Mouse (Mus musculus) lung, embryonic 15.5 days (tissue): Measurements from ENCODE around the gene Mrps22. TPM values are rescaled to one million over a fixed set of nuclear protein-coding genes. Genes with fewer than 3 reads are reported as not detected.

Experiments
- ATAC-seq: fragments of 200-750 bp; cut with Nextera tagmentation; 2 replicates; pipeline ENCODE4 v1.8.0; 2017; ENCODE audit warnings: moderate number of reproducible peaks, borderline replicate concordance; ENCODE audit not compliant: low FRiP score, low TSS enrichment; ENCODE audit errors: extremely low read depth
- H3K27ac ChIP-seq: fragments of 300-500 bp; sonication (generic); 2 replicates; pipeline ENCODE4 v1.5.1; 2015; ENCODE audit warnings: moderate library complexity, mild to moderate bottlenecking, inconsistent platforms
- H3K27me3 ChIP-seq: fragments of 300-500 bp; sonication (generic); 2 replicates; pipeline ENCODE4 v1.6.1; 2015; ENCODE audit warnings: inconsistent platforms
- H3K36me3 ChIP-seq: fragments of 300-500 bp; sonication (generic); 2 replicates; pipeline ENCODE4 v1.6.1; 2015; ENCODE audit warnings: inconsistent platforms
- H3K4me1 ChIP-seq: fragments of 300-500 bp; sonication (generic); 2 replicates; pipeline ENCODE4 v1.6.1; 2015; ENCODE audit warnings: inconsistent platforms
- H3K4me2 ChIP-seq: fragments of 300-500 bp; sonication (generic); 2 replicates; pipeline ENCODE4 v1.6.1; 2015; ENCODE audit warnings: inconsistent platforms, mild to moderate bottlenecking, moderate library complexity
- H3K4me3 ChIP-seq: fragments of 300-500 bp; sonication (generic); 2 replicates; pipeline ENCODE4 v1.5.1; 2015; ENCODE audit warnings: mild to moderate bottlenecking, inconsistent platforms
- H3K9ac ChIP-seq: fragments of 300-500 bp; sonication (generic); 2 replicates; pipeline ENCODE4 v1.6.1; 2015; ENCODE audit warnings: inconsistent platforms
- H3K9me3 ChIP-seq: fragments of 300-500 bp; sonication (generic); 2 replicates; pipeline ENCODE4 v1.6.1; 2016; ENCODE audit warnings: inconsistent platforms
- WGBS: fragments of 180-500 bp; shearing (Covaris S2); methylation state at CpG from one replicate; pipeline ENCODE4 v1.1.7; 2015; 5-methylcytosine and 5-hydroxymethylcytosine counted together
- polyA plus RNA-seq: library from polyadenylated mRNA; unstranded; fragments of >200 nt; fragmentation: Nextera tagmentation; extraction: Ambion mirVana; gene quantifications from 2 replicates; pipeline ENCODE4 v1.2.1, GENCODE M21; 2015

Gene Mrps22
- polyA plus RNA-seq, 1 experiment from 2014 or later, result 56.4 TPM

- Histone ChIP-seq H3K4me3 (peak within 1 kb of the TSS; percentile 81), H3K4me1 (peaks cover 17% of the 10 kb centered on the region), H3K9me3 (no peaks in the 10 kb centered on the region), H3K36me3 (peaks cover 7% of the 10 kb centered on the region), H3K27me3 (no peaks in the 10 kb centered on the region), H3K27ac (peak within 1 kb of the TSS; percentile 75), H3K9ac (peak within 1 kb of the TSS; percentile 83), H3K4me2 (peak within 1 kb of the TSS; percentile 75)
- ATAC-seq, result peak; percentile 100
- WGBS, result under 1% methylated on average over 76 of the region's 76 CpGs
These were observed 38.0 kb downstream of the Mrps22 start, which contains the start of gene Copb2 for GRCm38 (mm10) chr9:98563137-98564126. Gene Copb2, plus strand, starts transcription at chr9:98563721.

- ATAC-seq, result no peak
- H3K27me3 ChIP-seq, result peaks cover 6% of the 10 kb centered on the region; the same call in 1 of the 2 replicates
- no peak overlapping the region for H3K9ac ChIP-seq
- H3K4me1 ChIP-seq, result no peaks in the 10 kb centered on the region
- H3K27ac ChIP-seq, result no peak overlapping the region
- no peaks in the 10 kb centered on the region for H3K9me3 ChIP-seq
- H3K36me3 ChIP-seq, result no peaks in the 10 kb centered on the region
- 74% methylated on average over 3 of the region's 3 CpGs for WGBS
- no peak overlapping the region for H3K4me3 ChIP-seq
- H3K4me2 ChIP-seq, result no peak overlapping the region
These were observed 57.4 kb downstream of the Mrps22 start for GRCm38 (mm10) chr9:98544042-98544441.

Other genes starting within 250 kb of the Mrps22 start
- gene Rbp1, start 178.7 kb downstream of the Mrps22 start, polyA plus RNA-seq, result 103 and 109 TPM in 2 replicates
- gene Rbp2, start 115.5 kb downstream of the Mrps22 start, polyA plus RNA-seq, result 0.61 and 1.0 TPM in 2 replicates
- 165 and 174 TPM in 2 replicates for gene Copb2, start 37.9 kb downstream of the Mrps22 start, polyA plus RNA-seq
- not detected in 2 replicates for gene Prr23a1, start 240.8 kb upstream of the Mrps22 start, polyA plus RNA-seq